Comparison of ENCODE assay signal across 18 mouse cellular contexts in genomic region chr14:86350526-86350925, GRCm38 (mm10).
A peak's percentile ranks its signal among the peaks of the same experiment; 100 is the strongest.
DNase-seq lines count a peak whose midpoint lies in the region; ATAC-seq and TF ChIP-seq lines count a peak whose summit lies in the region.
"Had no signal": no experiment of that assay in that cellular context is flagged by ENCODE, and none has a peak within 500 bp of the region (broad histone marks: within the 10 kb centered on the region; RNA-seq: fewer than 3 reads in every experiment).

No protein-coding gene starts in this region.

- peak; percentile 21 for DNase-seq in embryo, embryonic 10.5 days (ENCODE audit: low spot score)
- no peak for DNase-seq in embryo, embryonic 10 days (ENCODE audit: low spot score)
- peak; percentile 28 to 73 for DNase-seq in layer of hippocampus, adult 18-20 months (ENCODE audit: low spot score in 2 of 2)
- no peak for DNase-seq in layer of hippocampus, postnatal 10 days (ENCODE audit: low spot score in 2 of 2)
- DNase-seq in forebrain, postnatal 0 days, result peak; percentile 29
- no peak for DNase-seq in retina, postnatal 1 day
- DNase-seq in yolk sac, embryonic 10.5 days (ENCODE audit: low spot score), result no peak
- DNase-seq: cerebellum, adult 8-10 months; gastrocnemius, postnatal 36 days; heart, postnatal 4 days; kidney, adult 8-10 months had no signal

- no peaks in the 10 kb centered on the region for H3K9me3 ChIP-seq in forebrain, postnatal 0 days (ENCODE audit: low read length)
- no peaks in the 10 kb centered on the region for H3K9me3 ChIP-seq in neural tube, embryonic 14.5 days (ENCODE audit: control insufficient read depth, low read length)
- H3K9me3 ChIP-seq: embryonic facial prominence, embryonic 12.5 days; liver, embryonic 15.5 days had no signal

- 24% methylated on average over 1 of the region's 1 CpGs for WGBS in forebrain, postnatal 0 days
- WGBS in neural tube, embryonic 14.5 days, result 50% methylated on average over 1 of the region's 1 CpGs

- peak; percentile 92 for ATAC-seq in forebrain, postnatal 0 days
- peak; percentile 74 for ATAC-seq in neural tube, embryonic 14.5 days (ENCODE audit: low read depth)

- no peak overlapping the region for H3K4me2 ChIP-seq in forebrain, postnatal 0 days (ENCODE audit: low read depth)
- H3K4me2 ChIP-seq in neural tube, embryonic 14.5 days (ENCODE audit: low read depth, low read length), result no peak overlapping the region
- H3K4me2 ChIP-seq: embryonic facial prominence, embryonic 12.5 days; heart, embryonic 11.5 days; liver, embryonic 15.5 days had no signal

- no peak overlapping the region for H3K4me3 ChIP-seq in forebrain, postnatal 0 days (ENCODE audit: low read depth, low read length)
- H3K4me3 ChIP-seq in neural tube, embryonic 14.5 days (ENCODE audit: low read depth, low read length), result no peak overlapping the region
- H3K4me3 ChIP-seq: embryonic facial prominence, embryonic 12.5 days; liver, embryonic 15.5 days; myocyte had no signal

- H3K9ac ChIP-seq in forebrain, postnatal 0 days, result no peak overlapping the region
- no peak overlapping the region for H3K9ac ChIP-seq in neural tube, embryonic 14.5 days (replicated peaks; ENCODE audit: low read depth, low read length)
- H3K9ac ChIP-seq: embryonic facial prominence, embryonic 12.5 days; liver, embryonic 15.5 days had no signal

- H3K27me3 ChIP-seq in forebrain, postnatal 0 days (ENCODE audit: insufficient read depth, low read length), result no peaks in the 10 kb centered on the region
- no peaks in the 10 kb centered on the region for H3K27me3 ChIP-seq in neural tube, embryonic 14.5 days (ENCODE audit: control insufficient read depth, insufficient read depth, low read length)
- H3K27me3 ChIP-seq: CH12.LX; embryonic facial prominence, embryonic 12.5 days; liver, embryonic 15.5 days had no signal

- H3K4me1 ChIP-seq in forebrain, postnatal 0 days (ENCODE audit: insufficient read depth), result no peaks in the 10 kb centered on the region
- no peaks in the 10 kb centered on the region for H3K4me1 ChIP-seq in neural tube, embryonic 14.5 days (ENCODE audit: control insufficient read depth, insufficient read depth, low read length)
- H3K4me1 ChIP-seq: embryonic facial prominence, embryonic 12.5 days; liver, embryonic 15.5 days had no signal

- H3K36me3 ChIP-seq in forebrain, postnatal 0 days (ENCODE audit: insufficient read depth), result no peaks in the 10 kb centered on the region
- no peaks in the 10 kb centered on the region for H3K36me3 ChIP-seq in neural tube, embryonic 14.5 days (ENCODE audit: control insufficient read depth, insufficient read depth, low read length)
- H3K36me3 ChIP-seq: embryonic facial prominence, embryonic 12.5 days; liver, embryonic 15.5 days had no signal

- no peak for TF ChIP-seq CTCF in forebrain, postnatal 0 days (IDR thresholded peaks at IDR 0.05; ENCODE audit: low read depth)

- H3K27ac ChIP-seq in forebrain, postnatal 0 days (ENCODE audit: low read depth, low read length), result no peak overlapping the region
- H3K27ac ChIP-seq in neural tube, embryonic 14.5 days (ENCODE audit: low read depth, low read length), result no peak overlapping the region
- H3K27ac ChIP-seq: embryonic facial prominence, embryonic 12.5 days; liver, embryonic 15.5 days; macrophage had no signal

Comparison
In these comparisons a context has a peak if more than half of its experiments do, and no peak if none do; other contexts are left out.
1. DNase-seq: peak in embryo, embryonic 10.5 days (single experiment), layer of hippocampus, adult 18-20 months (2 of 2) and forebrain, postnatal 0 days (single experiment); none in embryo, embryonic 10 days (single experiment), layer of hippocampus, postnatal 10 days (0 of 2), retina, postnatal 1 day (single experiment) and yolk sac, embryonic 10.5 days (single experiment).